Mouse (Mus musculus) CD4-positive, CD25-positive, alpha-beta regulatory T cell, adult 4 months (primary cell): ENCODE measurements around the gene Tlcd2. TPM values are rescaled to one million over a fixed set of nuclear protein-coding genes. Genes with fewer than 3 reads are reported as not detected.
"Not testable (repeated sequence)": the region's sequence is repeated elsewhere in the genome, so short reads cannot be mapped to it uniquely, and the experiment has no call there.

ENCODE experiments used
- ATAC-seq: one replicate; pipeline ENCODE4 v1.8.0; 2017
- polyA plus RNA-seq, 2 experiments: library from polyadenylated mRNA; unstranded; fragments of 100-300 nt; shearing (Covaris generic); gene quantifications; one replicate each; pipeline ENCODE4 v1.2.1; 2017

Gene Tlcd2
- polyA plus RNA-seq, 2 experiments from 2014 or later = 8.8 to 9.0 TPM

DNA sequence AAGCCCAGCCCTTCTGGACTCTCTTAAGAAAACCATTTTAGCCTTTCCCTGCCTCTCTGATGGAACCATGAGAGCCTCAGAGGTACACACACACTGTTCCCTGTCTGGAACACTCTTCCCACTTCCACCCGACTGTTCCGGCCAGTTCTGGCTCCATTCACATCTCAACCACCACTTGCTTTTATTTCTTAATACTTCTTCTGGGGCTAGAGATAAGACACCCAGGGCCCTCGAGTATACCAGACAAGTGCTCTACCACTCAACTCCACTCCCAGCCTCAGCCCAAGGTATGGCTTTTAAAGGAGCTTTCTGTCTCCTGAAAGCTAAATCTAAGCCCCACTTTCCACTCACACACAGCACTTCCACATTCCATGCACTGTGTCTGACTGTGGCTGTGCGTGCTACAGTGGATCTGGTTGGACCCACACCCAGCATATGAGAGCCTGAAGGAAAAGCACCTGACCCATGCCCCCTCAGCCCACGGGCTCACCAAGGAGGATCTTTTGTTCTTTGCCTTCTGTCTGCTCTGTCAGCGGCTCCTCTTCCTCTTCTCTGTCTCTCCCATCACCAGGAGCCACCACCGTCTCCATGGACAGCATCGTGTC is 11.1 kb upstream of the Tlcd2 start:
- ATAC-seq = no peak

- no peak for ATAC-seq
Measured at GRCm38 (mm10) chr11:75450936-75451335, 10.6 kb upstream of the Tlcd2 start.

- no peak for ATAC-seq
Measured at GRCm38 (mm10) chr11:75452081-75452480, 9.4 kb upstream of the Tlcd2 start.

GRCm38 (mm10) chr11:75452812-75453557 is 8.5 kb upstream of the Tlcd2 start:
- ATAC-seq = no peak

GRCm38 (mm10) chr11:75453991-75454930 is 7.3 kb upstream of the Tlcd2 start, which contains the start of gene Wdr81:
Gene Wdr81, minus strand, starts transcription at chr11:75454717.
- peak; percentile 98 for ATAC-seq

DNA sequence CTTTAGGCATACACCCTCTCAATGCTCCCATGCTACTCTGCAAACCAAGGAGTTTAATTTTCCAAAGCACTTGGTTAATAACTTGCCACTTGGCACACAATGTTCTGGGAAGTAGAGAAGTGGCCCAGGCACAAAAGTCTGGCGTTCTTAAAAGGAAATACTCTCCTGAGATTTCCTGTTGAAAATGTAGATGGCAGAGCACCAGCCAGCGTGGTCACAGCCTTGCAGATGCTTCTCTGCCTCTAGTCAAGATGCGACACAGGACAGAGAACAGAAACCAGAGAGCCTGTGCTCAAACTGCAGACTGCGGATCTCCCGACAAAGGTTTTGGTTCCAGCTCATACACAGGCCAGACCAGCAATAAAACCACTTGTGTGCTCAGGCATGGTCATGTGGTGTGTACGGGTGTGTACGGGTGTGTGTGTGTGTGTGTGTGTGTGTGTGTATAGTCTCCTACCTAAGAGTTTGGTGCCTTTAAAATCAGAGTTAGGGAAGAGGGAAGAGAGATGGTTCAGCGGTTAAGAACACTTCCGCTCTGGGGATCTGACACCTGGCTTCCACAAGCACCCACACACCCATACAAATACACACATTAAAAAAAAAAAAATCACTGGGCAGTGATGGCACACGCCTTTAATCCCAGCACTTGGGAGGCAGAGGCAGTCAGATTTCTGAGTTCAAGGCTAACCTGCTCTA is 6.3 kb upstream of the Tlcd2 start:
- no peak for ATAC-seq

DNA sequence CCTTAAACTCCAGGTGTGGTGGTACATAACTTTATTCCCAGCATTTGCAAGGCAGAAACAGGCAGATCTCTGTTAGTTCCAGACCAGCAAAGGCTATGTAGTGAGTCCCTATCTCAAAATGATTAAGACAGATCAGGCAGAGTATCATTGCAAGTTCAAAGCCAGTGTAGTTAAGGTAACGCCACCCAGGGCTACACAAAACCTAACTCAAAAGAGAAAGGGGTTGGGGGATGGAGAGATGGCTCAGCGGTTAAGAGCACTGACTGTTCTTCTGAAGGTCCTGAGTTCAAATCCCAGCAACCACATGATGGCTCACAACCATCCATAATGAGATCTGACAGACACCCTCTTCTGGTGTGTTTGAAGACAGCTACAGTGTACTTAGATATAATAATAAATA is 5.5 kb upstream of the Tlcd2 start:
- ATAC-seq = not testable (repeated sequence)

GRCm38 (mm10) chr11:75456440-75456871 is 5.1 kb upstream of the Tlcd2 start:
- no peak for ATAC-seq

GRCm38 (mm10) chr11:75458169-75458568 is 3.3 kb upstream of the Tlcd2 start:
- no peak for ATAC-seq

GRCm38 (mm10) chr11:75458628-75459041 is 2.9 kb upstream of the Tlcd2 start:
- no peak for ATAC-seq

DNA sequence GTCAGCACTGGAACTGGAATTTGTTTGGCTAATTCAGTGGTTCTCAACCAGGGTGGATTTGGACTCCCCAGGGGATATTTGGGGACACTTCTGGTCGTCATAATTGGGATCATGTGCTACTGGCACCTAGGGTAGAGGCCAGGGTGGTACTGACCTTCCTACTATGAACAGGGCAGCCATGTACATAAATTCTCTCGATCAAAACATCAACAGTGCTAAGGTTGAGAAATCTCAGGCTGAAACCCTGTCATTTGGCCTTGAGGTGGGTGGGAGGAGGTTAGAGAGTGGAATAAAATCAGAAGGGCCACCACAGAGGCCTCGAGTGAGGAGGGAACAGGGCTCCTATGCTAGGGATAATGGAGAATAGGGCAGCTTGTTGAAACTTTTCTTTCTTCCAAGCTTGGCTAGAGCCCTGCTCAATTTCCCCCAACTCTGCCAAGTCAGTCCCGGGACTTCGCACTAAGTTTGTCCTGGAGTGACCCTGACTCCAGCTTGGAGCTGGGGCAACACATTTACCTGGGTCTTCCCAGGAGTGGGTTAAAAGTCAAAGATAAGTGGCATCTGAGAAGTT is 2.3 kb upstream of the Tlcd2 start:
- ATAC-seq = no peak

DNA sequence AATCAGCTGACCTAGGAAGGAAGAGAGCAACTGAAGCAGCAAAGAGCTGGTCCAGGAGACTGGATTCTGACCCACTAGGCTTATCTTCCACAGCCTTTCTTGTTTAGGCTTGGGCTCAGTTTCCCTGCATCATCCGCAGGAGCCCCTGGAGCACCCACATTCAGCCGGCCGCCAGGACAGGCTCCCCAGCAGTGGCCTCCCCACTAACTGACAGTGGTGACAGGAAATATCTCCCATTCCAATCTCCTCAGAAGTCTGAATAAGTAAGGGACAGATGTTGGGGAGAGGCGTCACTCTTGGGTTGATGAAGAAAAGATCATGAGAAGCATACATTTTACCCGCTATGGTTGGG is 1.8 kb upstream of the Tlcd2 start:
- ATAC-seq = no peak

DNA sequence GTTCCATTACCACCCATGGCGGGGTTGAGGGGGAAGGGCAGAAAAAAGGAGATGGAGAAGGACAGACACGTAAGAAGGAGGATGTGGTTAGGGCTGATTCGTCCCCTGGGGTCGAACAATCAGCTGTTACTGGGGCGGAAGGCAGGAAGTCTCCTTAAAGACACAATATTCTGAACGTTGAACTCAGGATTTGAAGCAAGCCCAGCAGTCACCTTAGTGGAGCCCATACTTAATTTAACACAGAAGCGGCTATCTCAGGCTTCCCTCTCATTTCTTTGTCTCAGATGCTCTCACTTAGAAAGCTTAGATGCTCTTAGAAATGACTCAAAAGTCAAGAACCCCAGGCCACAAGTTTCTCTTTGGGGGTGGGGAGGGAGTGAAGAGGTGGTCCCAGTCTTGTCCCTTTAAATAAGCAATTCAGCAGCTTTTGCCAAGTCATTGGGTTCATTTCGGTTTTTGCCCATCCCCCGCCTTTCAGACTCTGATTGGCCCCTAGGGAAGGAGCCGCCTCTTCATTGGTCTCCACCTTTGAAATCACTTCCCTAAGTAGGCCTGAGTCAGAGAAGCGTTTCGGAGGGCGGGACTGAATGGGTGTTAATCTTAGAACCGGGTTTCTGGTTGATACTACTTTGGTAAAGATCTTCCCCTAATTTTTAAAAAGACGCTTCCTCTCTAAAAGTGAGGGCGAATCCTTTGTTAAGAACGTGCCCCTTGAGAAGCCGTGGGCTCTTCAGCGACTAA is 1.2 kb upstream of the Tlcd2 start:
- ATAC-seq = peak; percentile 46

DNA sequence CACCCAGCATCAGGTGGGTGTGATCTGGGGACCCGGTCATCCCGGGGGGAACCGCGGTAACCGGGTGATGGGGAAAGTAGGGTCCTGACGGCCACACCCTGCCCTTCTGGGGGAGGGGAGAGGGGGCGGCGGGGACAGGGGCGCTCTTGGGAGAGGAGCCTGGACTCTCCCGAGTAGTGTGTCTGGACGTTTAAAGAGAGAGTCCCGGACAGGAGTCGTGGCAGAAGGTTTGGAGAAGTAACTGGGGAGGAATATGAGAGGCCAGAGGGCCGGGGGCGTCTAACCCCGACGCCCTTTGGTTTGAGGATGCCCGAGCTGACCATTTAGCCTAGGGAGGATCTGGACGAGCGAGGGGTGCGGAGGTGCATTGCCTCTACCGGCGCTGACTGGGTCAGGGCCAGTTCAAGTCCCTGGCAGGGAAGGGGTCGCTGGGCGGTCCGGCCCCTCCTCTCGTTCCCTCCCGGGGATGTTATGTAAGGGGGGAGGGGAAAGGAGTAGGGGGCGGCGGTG is 283 bp downstream of the Tlcd2 start:
- ATAC-seq = no peak

- ATAC-seq = no peak
Measured at GRCm38 (mm10) chr11:75462253-75462783, 803 bp downstream of the Tlcd2 start.

DNA sequence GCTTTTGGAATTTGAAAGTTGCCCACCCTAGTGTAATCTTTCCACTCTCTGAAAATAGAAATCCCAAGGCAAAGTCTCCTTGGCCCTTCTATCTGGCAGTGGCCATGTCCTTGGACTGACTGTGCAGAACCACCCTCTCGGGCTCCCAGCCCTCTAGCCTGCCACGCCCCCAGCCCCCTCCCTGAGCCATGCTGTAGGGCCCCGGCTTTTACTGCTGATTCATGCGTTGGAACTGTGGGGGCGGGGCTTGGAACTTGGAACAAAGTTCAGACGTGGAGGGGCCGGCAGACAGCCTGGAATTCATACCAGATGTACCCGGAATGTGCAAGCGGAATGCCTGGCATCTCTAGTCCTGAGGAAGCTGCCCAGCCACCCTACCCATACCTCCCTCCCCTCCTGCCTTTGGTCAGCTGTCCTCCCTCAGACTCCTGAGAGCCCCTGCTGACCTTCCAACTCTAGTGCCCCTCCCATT is 1.4 kb downstream of the Tlcd2 start:
- ATAC-seq = no peak

GRCm38 (mm10) chr11:75463624-75464023 is 2.1 kb downstream of the Tlcd2 start:
- ATAC-seq = no peak

DNA sequence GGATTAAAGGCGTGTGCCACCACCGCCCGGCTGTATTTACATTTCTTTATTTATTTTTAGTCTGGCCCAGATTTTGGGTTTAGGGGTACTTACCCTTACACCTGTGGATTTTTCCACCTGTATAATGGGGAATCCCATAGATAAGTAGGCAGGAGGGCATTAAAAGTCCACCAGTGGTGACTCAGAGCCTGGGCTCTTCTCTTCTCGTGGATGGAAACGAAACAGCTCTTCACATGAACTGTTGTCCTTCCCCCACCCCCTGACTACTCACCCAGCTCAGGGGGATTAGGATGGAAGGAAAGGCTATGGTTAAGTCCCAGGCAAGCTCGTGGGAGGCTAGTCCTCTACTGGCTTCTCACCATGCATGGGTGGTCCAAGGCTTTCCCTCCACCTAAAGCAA is 2.9 kb downstream of the Tlcd2 start:
- no peak for ATAC-seq

DNA sequence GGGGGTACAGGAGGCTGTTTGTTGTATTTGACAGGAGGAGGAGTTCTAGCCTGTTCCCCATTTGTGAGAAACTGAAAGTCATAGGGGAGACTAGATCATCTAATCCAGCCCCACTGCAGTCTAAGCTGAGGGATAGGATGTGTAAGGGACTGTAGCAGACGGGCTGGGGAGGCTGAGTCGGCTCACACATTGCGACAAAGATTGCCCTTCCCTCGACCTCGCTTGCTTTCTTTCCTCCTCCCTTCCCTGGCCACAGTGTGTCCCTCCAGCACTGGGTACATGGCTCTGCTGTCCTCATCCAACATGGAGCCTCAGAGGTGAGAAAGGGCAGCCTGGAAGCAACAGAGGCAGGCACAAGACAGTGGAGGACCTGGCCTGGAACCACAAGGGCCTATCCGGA is 3.5 kb downstream of the Tlcd2 start:
- ATAC-seq = no peak

GRCm38 (mm10) chr11:75466731-75467505 is 5.4 kb downstream of the Tlcd2 start:
- ATAC-seq = no peak
